Mouse (Mus musculus) testis, adult 2 months (tissue): ENCODE measurements around the gene Col1a1.

ENCODE experiments used
- CTCF ChIP-seq: fragments of 200-500 bp; IDR thresholded peaks from 2 replicates; pipeline ENCODE4 v1.5.1; 2012; ENCODE audit warnings: low read depth, mild to moderate bottlenecking, inconsistent platforms, low read length, moderate library complexity; ENCODE audit not compliant: control insufficient read depth, insufficient read depth, insufficient replicate concordance
- POLR2A ChIP-seq: fragments of 200-500 bp; IDR thresholded peaks from 2 replicates; pipeline ENCODE4 v1.6.1; 2012; ENCODE audit warnings: low read depth, mild to moderate bottlenecking, inconsistent platforms, low read length, moderate library complexity; ENCODE audit not compliant: control insufficient read depth

DNA sequence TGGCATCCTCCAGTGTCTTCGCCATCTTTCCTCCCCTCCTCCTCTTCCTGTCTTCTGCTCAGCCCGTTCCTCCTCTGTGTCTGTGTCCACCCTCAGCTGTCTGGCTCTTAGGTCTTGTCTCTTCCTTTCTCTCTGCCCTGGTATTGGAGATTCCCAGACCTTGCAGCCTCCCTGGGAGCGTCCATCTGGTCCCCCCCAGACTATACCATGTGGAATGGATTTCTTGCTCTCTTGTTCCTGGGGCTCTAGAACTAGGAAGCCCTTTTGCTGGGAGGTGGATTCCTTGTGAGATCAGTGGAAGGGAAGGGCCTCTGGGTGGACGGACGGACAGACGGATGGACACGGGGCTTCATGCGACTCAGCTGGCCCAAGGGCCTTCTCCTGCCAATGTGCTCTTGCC, 60.1 kb downstream of the Col1a1 start:
- TF ChIP-seq CTCF (no peak), POLR2A (no peak)
